Mouse (Mus musculus): ENCODE data around the gene Gm49450.
"Not testable (repeated sequence)": the region's sequence is repeated elsewhere in the genome, so short reads cannot be mapped to it uniquely, and the experiment has no call there.

The Gm49450 gene

GRCm38 (mm10) chr15:98956000-98956399, 2.6 kb upstream of the Gm49450 start:
- DNase-seq (ENCODE audit: low read depth, low spot score), result no peak

- no peak for DNase-seq (ENCODE audit: low read depth, low spot score)
These were observed 2.0 kb upstream of the Gm49450 start for GRCm38 (mm10) chr15:98955324-98955723.

- no peak for DNase-seq (ENCODE audit: low read depth, low spot score)
These were observed 1.3 kb upstream of the Gm49450 start for GRCm38 (mm10) chr15:98954425-98955253.

GRCm38 (mm10) chr15:98952751-98953400, 475 bp downstream of the Gm49450 start:
- no peak for DNase-seq (ENCODE audit: low read depth, low spot score)

- DNase-seq (ENCODE audit: low read depth, low spot score), result no peak
These were observed 1.3 kb downstream of the Gm49450 start for GRCm38 (mm10) chr15:98952063-98952455.

- not testable (repeated sequence) for DNase-seq (ENCODE audit: low read depth, low spot score)
These were observed 2.0 kb downstream of the Gm49450 start for GRCm38 (mm10) chr15:98951122-98952062.

GRCm38 (mm10) chr15:98949607-98949892, 3.8 kb downstream of the Gm49450 start:
- DNase-seq (ENCODE audit: low read depth, low spot score), result no peak

GRCm38 (mm10) chr15:98948857-98949606, 4.3 kb downstream of the Gm49450 start:
- DNase-seq (ENCODE audit: low read depth, low spot score), result no peak

- DNase-seq (ENCODE audit: low read depth, low spot score), result no peak
These were observed 5.0 kb downstream of the Gm49450 start for GRCm38 (mm10) chr15:98948382-98948781.

- DNase-seq (ENCODE audit: low read depth, low spot score), result no peak
These were observed 5.5 kb downstream of the Gm49450 start for GRCm38 (mm10) chr15:98947884-98948283.

- no peak for DNase-seq (ENCODE audit: low read depth, low spot score)
These were observed 10.2 kb downstream of the Gm49450 start for GRCm38 (mm10) chr15:98943133-98943532.

GRCm38 (mm10) chr15:98942081-98942480, 11.3 kb downstream of the Gm49450 start:
- DNase-seq (ENCODE audit: low read depth, low spot score), result no peak

- DNase-seq (ENCODE audit: low read depth, low spot score), result no peak
These were observed 11.8 kb downstream of the Gm49450 start for GRCm38 (mm10) chr15:98941539-98941938.

GRCm38 (mm10) chr15:98940816-98941215, 12.5 kb downstream of the Gm49450 start:
- no peak for DNase-seq (ENCODE audit: low read depth, low spot score)

GRCm38 (mm10) chr15:98934217-98934839, 19.0 kb downstream of the Gm49450 start, which contains the start of gene Tuba1b:
Tuba1b (minus strand) TSS chr15:98934565.
- peak; percentile 86 for DNase-seq (ENCODE audit: low read depth, low spot score)

GRCm38 (mm10) chr15:98933833-98934216, 19.5 kb downstream of the Gm49450 start:
- DNase-seq (ENCODE audit: low read depth, low spot score), result peak; percentile 96

- not testable (repeated sequence) for DNase-seq (ENCODE audit: low read depth, low spot score)
These were observed 20.2 kb downstream of the Gm49450 start for GRCm38 (mm10) chr15:98933004-98933671.

GRCm38 (mm10) chr15:98930998-98931397, 22.4 kb downstream of the Gm49450 start:
- no peak for DNase-seq (ENCODE audit: low read depth, low spot score)

- DNase-seq (ENCODE audit: low read depth, low spot score), result no peak
These were observed 23.2 kb downstream of the Gm49450 start for GRCm38 (mm10) chr15:98930017-98930734.

Data from brain, embryonic 18.5 days (tissue).